Mouse (Mus musculus) heart, adult 9 months (tissue): Measurements from ENCODE around the gene Tex14.
"Not testable (repeated sequence)": the region's sequence is repeated elsewhere in the genome, so short reads cannot be mapped to it uniquely, and the experiment has no call there.

ENCODE experiments used
- DNase-seq, 2 experiments: peaks; one replicate each; pipeline ENCODE4 v3.0.0; 2022; ENCODE audit warnings: low spot score in 2 of 2

Gene Tex14

DNA sequence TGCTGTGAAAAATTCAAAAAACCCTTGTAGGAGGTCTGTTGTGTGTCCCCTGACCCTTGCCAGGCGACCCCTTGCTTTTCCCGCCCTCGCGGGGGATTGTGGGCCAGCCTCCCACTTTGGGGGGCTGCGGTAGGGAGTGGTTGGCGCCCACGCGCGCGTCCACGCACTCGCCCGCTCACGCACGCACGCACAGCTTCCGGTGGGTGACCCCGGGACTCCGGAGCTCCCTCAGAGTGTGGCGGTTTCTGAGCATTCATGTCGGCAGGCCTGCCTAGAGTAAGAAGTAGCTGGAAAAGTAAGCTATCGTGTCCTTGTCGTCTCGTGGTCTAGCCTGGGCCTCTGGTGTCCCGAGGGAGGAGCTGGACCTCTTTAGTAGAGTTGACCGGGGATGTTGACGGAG is at the start of gene Tex14, which contains the start of gene Rad51c:
Gene Tex14 (plus strand): TSS at position 190 of the 400 bp plus-strand sequence.
Gene Rad51c (minus strand): TSS at position 79 of the 400 bp plus-strand sequence.
- peak in 1 of 2 experiments; percentile 20 for DNase-seq

DNA sequence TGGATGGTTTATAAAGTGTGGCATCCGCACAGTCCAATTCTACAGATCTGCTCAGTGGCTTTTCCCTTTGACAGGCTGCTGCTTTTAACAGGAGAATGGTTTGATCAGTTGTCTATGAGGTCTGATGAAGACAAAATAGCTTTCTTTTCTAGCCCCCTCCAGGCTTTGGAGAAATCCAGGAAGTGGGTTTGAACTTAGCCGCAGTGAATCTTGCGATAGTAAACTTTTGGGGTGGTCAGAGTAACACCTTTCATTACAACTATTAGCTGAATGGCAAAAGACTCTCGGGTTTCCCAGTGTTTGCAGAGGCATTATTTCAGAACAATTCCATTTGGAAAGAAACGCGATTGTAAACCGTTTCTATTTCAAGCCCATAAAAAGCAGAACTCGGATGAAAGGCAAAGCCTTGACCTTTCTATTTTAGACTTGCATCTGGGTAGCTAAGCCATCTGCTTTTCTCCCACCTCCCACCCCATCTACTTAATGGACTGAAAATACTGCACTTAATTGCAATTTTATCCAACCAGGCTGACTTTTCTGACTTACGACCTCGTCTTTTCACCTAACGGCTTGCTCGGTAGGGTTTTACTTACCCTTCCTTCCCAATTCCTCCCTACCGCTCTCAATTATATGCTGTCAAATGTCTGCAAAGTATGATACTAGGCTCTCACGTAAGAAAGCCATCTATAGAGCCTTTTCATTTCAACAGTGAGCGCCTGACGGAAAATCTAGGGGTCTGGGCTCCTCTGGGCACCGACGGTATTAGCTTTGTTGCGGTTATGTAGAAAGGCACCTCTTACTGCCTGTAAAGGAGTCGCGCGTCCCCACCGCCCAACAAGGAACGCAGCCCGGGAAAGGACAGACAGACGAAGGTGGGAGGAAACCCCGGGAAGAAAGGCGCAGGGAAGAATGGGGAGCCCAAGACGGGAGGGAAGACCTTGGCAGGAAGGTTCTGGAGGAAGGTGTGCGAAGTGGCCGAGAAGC is 47.3 kb upstream of the Tex14 start:
- DNase-seq: peak in 1 of 2 experiments; percentile 2

DNA sequence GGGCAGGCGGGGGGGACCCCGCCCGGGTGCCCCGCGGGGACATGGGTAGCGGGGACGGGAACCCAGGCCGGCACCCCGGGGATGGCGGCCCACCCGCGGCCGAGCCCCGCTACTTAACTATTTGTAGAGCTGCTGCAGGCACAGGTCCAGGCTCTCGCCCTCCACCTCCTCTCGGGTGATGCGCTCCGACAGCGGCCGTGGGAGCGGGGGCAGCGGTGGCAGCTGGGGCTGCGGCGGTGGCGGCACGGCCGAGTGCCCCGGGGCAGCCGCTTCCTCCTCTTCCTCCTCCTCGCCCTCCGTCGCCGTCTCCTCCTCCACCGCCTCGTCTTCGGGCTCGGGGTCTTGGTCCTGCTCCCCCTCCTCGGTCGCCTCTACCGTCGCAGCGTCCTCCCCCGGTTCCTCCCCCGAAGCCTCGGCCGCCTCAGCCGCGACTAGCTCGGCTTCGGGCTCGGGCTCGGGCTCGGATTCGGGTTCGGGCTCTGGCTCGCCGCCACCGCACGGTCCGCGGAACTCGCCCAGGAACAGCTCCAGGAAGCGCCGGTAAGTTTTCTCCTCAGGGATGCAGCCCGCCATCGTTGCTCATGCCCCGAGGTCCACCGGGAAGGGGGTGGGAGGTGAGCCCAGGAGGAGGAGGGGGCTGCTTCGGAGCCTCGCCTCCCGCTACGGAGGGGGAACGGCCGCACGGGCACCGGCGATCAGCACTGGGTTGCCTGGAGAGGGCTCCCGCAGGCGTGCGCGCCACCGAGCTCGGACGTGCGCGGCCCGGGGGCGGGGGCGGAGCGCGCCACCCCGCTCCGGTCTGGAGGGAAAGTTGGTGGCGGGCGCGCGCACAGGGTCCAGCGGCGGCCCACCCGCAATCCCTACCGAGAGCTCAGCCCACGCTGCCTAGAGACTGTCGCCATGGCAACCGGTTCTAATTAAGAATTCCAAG is 46.3 kb upstream of the Tex14 start, which contains the start of gene Ppm1e:
Gene Ppm1e (minus strand): TSS at position 693 of the 931 bp plus-strand sequence.
- DNase-seq: peak; percentile 63 to 69

DNA sequence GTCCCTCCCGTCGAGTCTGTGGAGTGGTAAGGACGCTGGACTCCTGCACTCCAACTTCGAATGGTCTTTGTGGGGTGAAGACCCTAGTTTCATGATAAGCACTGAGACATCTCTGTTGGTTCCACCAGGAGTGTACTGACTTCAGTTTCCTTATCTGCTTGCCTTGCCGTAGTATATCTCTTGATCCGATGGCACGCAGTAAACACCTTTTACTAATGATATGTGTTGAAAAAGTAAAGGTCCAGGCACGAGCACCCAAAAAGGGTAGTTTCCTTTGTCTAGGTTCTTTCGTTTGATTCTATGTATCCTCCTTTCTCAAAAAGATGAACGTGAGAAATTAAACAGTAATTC is 45.6 kb upstream of the Tex14 start:
- no peak for DNase-seq

DNA sequence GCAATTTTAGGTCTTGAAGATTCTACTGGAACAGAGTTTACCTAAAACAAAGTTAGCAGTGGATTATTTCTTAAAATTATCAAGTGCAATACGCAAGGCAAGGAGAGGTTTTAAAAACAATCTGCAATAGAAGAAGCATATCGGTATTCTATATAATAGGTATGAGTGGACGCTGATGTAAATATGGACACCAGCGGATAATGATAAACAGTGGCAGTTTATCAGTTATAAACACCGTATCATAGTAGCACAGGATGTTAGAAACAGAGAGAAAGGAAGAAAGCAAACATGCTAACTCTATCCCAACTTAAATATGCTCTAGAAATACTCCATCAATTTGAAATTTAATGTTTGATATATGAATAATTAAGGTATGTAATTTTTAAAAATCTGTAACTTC is 39.7 kb upstream of the Tex14 start:
- DNase-seq: no peak

DNA sequence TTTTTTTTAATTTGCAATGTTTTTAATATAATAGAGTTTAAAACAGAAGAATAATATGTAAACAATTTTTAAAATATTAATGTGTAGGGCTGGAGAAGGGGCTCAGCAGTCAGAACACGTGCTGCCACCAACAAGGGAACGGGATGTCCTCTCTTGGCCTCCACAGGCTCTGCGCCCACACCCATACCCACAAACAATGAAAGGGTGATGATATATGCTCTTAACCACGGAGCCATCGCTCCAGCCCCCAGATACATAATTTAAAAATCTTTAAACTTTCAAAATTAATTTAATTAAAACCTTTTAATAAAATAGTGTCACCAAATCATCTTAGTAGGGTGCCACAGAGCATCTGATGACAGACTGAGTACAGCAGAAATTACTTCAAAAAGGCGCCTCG is 37.8 kb upstream of the Tex14 start:
- no peak for DNase-seq

DNA sequence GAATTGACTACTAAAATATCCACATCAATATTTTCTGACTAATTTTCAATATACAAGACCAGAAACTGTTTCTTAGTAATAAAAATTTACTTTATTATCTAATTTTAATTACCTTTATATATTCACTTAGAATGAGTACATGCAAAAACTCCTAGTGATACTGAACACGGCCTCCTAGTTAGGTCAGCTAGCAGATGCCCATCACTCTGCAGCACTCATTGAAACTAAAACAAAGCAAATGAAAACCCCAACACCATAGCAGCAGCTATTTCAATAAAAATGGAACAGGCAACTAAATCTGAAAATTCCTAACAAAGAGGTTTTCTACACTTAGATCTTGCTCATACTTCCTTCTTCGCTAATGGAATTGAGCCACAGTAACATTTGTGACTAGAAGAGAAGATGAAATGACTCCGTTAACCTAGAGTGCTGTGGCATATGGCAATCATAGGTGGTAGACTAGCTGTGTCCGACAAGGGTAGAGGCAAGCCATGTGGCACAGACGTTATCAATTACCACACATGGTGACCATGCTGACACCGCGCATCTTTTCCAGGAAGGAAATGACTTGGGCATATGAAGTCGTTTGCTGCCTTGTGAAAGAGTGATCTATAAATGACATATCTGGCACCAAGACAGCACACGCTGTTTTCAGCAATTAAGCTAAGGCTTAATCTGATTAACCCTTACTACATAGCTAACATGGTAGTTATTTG is 36.8 kb upstream of the Tex14 start:
- DNase-seq: no peak

DNA sequence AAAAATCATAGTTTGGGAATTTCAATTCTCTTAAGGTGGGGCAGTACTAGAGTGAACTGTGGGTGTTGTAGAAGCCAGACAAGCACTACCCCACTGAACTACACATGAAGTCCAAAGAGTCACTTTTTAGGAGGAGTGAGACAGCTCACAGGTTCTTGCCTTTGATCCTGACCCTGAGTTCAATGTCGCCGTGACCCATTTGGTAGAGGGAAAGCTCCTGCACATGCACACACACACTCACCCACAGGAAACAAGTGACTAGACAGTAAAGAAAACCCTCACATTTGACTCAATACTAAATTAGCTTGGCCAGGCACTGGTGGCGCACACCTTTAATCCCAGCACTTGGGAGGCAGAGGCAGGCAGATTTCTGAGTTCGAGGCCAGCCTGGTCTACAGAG is 20.3 kb upstream of the Tex14 start:
- DNase-seq: no peak

DNA sequence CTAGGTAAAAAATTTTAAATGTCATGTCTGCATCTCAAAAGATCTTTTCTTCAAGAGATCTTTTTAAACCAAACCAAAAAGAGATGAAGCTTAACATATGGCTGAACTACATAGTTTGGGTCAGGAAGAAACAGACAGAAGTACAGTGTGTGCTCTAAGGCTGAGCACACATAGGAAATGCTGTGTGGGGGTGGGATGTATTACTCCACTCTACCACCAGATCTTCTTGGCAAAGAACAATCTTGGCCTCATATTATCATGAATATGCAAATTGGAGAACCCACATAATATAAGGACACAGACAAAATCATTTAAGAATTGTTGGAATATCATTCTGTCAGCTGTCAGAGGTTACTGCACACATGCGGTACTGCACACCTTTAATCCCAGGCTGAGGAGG is 19.2 kb upstream of the Tex14 start:
- DNase-seq: no peak

DNA sequence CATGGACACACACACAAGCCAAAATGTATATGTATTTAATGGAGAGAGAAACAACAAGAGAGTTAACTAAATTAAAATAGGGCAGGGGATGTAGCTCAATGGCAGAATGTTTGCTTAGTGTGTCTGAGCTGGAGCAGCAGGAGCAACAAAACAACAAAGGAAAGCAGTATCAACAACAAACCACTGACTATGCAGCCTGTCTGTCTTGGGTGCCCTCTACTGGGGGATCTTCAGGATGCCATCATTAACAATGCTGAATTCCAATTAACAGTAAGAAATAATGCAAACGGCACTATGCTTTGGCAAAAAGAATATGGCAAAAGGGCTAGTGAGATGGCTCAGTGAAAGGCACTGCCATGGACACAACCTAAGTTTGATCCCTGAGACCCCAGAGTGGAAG is 11.0 kb upstream of the Tex14 start:
- peak in 1 of 2 experiments; percentile 7 for DNase-seq

DNA sequence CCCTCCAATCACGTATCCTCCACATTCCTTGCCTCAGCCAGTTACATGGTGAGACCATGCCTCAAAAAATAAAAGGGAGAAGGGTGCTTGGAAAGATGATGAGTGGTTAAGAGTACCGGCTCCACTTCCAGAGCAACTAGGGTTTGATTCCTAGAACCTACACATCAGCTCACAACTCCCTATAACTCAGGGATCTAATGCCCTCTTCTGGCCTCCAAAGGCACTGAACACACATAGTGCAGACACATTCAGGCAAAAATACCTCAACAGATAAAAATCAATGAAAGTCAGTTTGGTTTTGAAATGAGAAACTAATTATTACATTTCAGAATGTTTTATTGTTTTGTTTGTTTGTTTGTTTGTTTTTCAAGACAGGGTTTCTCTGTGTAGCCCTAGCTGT is 6.5 kb upstream of the Tex14 start:
- no peak for DNase-seq

DNA sequence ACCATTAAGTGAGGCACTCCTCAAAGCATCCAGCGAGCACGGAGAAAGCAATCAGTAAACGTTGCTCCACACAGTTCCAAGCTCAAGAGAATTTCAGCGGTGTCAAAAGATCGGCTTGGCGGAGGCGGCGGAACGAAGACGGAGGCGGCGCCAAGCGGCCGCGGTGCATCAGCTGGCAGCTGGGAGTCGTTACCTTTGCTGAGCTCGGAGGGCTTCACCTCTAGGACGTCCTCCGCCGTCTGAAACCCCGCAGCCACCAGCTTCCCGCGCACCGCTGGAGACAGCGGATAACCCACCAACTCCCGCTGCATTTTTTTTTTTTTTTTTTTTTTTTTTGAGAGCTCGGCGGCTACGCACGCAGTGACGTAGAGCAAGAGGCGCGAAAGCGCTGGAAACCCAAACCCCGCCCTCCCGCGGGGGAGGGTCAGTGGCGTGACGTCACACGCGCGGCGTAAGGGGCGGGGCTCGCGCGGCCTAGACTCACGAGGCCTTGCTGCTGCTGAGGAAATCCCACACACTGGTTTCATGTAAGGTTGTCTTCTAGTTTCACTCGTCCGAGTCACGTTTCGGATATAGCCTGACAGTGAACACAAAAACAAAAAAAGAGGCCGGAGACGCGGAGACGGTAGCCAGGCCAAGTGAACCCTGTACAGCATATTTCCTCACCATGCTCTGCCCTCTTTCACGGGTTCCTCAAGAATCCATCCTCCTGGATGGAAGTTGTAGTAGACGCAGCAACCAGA is 583 bp upstream of the Tex14 start:
- DNase-seq: peak; percentile 90 to 96

DNA sequence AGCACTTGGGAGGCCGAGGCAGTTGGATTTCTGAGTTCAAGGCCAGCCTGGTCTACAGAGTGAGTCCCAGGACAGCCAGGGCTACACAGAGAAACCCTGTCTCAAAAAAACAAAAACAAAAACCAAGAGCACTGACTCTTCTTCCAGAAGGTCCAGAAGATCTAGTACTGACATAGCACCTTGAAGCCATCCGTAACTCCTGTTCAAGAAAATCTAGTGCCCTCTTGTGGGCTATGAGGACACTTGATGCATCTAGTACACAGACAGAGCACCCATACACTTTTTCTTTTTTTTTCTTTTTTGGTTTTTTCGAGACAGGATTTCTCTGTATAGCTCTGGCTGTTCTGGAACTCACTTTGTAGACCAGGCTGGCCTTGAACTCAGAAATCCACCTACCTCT is 8.5 kb downstream of the Tex14 start:
- DNase-seq: not testable (repeated sequence)

DNA sequence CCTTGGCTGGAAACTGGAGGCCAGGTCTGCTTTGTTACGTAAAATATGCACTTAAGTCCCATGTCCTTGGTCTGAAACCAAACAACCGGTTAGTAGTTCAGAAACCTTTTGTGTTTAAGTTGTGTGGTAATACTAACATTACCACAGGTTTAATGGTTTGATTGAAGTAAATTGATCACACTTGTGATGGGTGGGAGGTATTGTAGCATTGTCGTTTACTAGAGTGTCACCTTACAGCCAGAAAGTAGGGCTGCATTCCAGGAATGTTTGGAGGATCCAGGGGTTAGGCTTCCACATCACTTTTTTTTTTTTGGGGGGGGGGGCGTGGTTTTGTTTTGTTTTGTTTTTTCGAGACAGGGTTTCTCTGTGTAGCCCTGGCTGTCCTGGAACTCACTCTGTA is 11.3 kb downstream of the Tex14 start:
- DNase-seq: no peak

DNA sequence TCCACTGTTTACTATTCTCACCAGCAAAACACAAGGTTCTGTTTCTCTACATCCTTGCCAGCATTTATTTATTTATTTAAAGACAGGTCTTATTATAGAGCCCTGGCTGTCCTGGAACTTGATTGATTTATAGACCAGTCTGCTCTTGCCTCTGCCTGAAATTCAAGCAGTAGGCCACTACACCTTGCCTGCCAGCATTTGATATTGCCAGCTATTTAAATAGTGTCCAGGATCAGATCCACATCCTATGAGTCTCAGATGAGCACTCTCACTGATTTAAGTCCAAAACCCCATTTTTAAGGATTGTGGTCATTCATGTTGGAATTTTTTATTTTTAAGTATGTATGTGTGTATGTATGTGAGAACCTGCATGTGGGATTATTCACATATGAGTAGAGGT is 16.0 kb downstream of the Tex14 start:
- DNase-seq: no peak

DNA sequence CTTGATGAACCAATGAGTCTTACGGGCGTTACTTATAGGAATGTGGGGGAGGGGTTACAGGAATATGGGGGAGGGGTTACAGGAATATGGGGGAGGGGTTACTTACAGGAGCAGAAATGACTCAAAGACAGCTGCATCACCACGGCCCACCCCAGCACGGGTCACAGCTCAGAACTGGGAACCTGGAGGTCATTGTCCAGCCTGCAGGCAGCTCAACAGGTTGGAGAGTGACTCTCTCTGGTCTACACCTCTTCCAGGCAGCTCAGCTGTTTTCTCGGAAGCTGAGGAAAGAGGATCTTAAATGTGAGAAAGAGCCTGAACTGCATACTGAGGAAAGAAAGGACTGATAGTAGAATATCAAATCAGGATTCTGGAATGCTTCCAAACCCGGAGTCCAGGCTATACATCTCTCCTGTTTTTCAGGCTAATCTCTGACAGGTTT is 16.9 kb downstream of the Tex14 start:
- no peak for DNase-seq

DNA sequence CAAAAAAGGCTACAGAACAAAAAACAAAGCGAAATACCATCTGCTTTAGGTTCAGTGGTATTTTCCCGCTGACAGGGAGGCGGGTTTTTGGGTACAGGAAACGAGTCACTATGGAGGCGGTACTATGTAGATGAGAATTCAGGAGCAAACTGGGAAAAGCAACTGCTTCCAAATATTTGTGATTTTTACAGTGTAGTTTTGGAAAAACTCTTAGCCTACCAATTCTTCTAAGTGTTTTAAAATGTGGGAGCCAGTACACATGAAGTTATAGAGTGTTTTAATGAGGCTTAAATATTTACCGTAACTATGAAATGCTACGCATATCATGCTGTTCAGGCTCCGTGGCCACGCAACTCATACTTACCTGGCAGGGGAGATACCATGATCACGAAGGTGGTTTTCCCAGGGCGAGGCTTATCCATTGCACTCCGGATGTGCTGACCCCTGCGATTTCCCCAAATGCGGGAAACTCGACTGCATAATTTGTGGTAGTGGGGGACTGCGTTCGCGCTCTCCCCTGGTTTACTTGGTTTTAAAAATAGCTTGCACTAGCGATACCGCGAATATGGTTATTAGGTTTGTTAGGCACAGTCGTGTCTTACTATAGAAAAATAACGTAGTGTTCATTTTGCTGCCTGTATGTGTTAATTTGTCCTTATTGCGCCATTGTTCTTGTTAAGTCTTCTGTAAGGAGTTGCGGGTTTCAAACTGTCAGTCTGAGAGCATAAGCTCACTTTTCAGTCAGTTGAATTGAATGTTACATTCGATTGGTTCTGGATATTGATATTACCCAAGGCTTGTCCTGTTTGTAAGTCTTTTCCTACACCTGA is 17.9 kb downstream of the Tex14 start:
- DNase-seq: peak; percentile 89 to 92

DNA sequence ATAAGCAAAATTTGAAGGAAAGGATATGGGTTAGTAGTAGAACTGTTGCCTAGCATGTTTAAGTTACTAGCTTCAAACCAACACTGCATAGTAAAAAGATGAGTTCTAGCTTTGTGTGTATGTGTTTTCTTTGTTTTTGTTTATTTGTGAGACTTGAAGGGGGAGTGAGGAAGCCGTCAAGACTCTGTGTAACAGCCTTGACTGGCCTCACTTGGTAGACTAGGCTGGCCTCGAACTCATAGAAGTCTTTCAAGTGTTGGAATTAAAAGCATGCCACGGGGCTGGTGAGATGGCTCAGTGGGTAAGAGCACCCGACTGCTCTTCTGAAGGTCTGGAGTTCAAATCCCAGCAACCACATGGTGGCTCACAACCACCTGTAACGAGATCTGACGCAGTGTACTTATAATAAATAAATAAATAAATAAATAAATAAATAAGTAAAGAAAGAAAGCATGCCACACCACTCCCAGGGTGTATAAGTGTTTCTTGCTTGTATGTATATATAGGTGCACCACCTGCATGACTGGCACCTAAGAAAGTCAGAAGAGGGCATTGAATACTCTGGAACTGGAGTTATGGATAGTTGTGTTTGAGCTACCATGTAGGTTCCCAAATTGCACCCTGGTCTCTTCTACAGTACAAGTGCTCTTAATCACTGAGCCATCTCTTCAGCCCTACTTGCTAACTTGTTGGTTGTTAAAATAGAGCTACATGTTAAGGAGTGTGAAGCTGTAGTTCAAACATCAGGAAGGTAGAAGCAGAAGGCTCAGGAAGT is 18.9 kb downstream of the Tex14 start:
- DNase-seq: no peak

DNA sequence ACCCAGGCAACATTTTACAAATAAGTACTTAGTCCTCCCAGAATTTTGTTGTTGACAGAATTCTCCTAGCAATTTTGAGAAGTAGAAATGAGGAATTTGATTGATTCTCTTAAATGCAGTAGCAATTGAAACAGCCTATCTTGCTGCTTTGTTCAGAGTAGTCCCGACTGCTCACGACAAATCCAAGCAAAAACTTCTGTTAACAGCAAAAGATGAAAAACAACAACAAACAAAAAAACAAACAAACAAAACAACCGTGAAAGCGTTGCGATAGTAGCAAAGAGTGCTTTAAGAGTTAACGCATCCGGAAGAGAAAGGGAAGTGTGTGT is 21.2 kb downstream of the Tex14 start:
- no peak for DNase-seq
